Mouse (Mus musculus) gastrocnemius, adult 8-10 months (tissue): ENCODE measurements around the gene Cep112. TPM values are rescaled to one million over a fixed set of nuclear protein-coding genes. Genes with fewer than 3 reads are reported as not detected.

Experiments
- DNase-seq, 2 experiments: peaks; one replicate each; pipeline ENCODE4 v3.0.0; 2022; ENCODE audit warnings: low spot score in 2 of 2
- total RNA-seq, 4 experiments: library from RNA; stranded (reverse); gene quantifications; 2 replicates each; pipeline ENCODE4 v1.2.4; 2022

The Cep112 gene
- total RNA-seq, result 1 to 10 TPM; 1.0 to 4.5 (median 1.8) TPM

- peak; percentile 89 to 94 for DNase-seq
Measured at GRCm38 (mm10) chr11:108424889-108425591, at the start of gene Cep112. TSS of gene Cep112 (plus strand) at chr11:108425192.

GRCm38 (mm10) chr11:108376815-108377214, 48.2 kb upstream of the Cep112 start:
- DNase-seq, result no peak

GRCm38 (mm10) chr11:108377680-108378362, 47.2 kb upstream of the Cep112 start:
- DNase-seq, result peak; percentile 48 to 63

- DNase-seq, result no peak
Measured at GRCm38 (mm10) chr11:108378363-108378751, 46.6 kb upstream of the Cep112 start.

- DNase-seq, result no peak
Measured at GRCm38 (mm10) chr11:108382664-108383063, 42.3 kb upstream of the Cep112 start.

- DNase-seq, result no peak
Measured at GRCm38 (mm10) chr11:108384920-108385665, 39.9 kb upstream of the Cep112 start.

GRCm38 (mm10) chr11:108385666-108386024, 39.3 kb upstream of the Cep112 start:
- no peak for DNase-seq

GRCm38 (mm10) chr11:108395061-108395460, 29.9 kb upstream of the Cep112 start:
- no peak for DNase-seq

GRCm38 (mm10) chr11:108396076-108396829, 28.7 kb upstream of the Cep112 start:
- DNase-seq, result no peak

GRCm38 (mm10) chr11:108409876-108410644, 14.9 kb upstream of the Cep112 start:
- no peak for DNase-seq

GRCm38 (mm10) chr11:108416360-108416759, 8.6 kb upstream of the Cep112 start:
- no peak for DNase-seq

- no peak for DNase-seq
Measured at GRCm38 (mm10) chr11:108418540-108418939, 6.5 kb upstream of the Cep112 start.

- DNase-seq, result no peak
Measured at GRCm38 (mm10) chr11:108419242-108419641, 5.8 kb upstream of the Cep112 start.

GRCm38 (mm10) chr11:108420751-108421150, 4.2 kb upstream of the Cep112 start:
- no peak for DNase-seq

GRCm38 (mm10) chr11:108423221-108423620, 1.8 kb upstream of the Cep112 start:
- no peak for DNase-seq

- DNase-seq, result no peak
Measured at GRCm38 (mm10) chr11:108424111-108424510, 881 bp upstream of the Cep112 start.

GRCm38 (mm10) chr11:108425592-108425921, 565 bp downstream of the Cep112 start:
- DNase-seq, result no peak

- no peak for DNase-seq
Measured at GRCm38 (mm10) chr11:108426086-108426485, 1.1 kb downstream of the Cep112 start.

- DNase-seq, result no peak
Measured at GRCm38 (mm10) chr11:108427191-108427590, 2.2 kb downstream of the Cep112 start.

GRCm38 (mm10) chr11:108429076-108429475, 4.1 kb downstream of the Cep112 start:
- no peak for DNase-seq
